Mouse (Mus musculus): ENCODE measurements around the gene Grik3. TPM values are rescaled to one million over a fixed set of nuclear protein-coding genes. Genes with fewer than 3 reads are reported as not detected.

Grik3 gene
- polyA plus RNA-seq, 1 experiment from 2014 or later, result 0.42 TPM

GRCm38 (mm10) chr4:125484131-125484530 is 6.4 kb upstream of the Grik3 start:
- Histone ChIP-seq H3K9me3 (no peaks in the 10 kb centered on the region), H3K4me1 (peaks cover 75% of the 10 kb centered on the region), H3K27ac (no peak overlapping the region), H3K27me3 (ENCODE audit: poor library complexity, severe bottlenecking) (peaks cover 99% of the 10 kb centered on the region), H3K4me3 (no peak overlapping the region), H3K36me3 (replicated peaks) (no peaks in the 10 kb centered on the region)
- no peak for DNase-seq (ENCODE audit: extremely low spot score, low spot score)
- WGBS, result 21% methylated on average over 8 of the region's 8 CpGs

GRCm38 (mm10) chr4:125485416-125486239 is 4.9 kb upstream of the Grik3 start:
- Histone ChIP-seq H3K27ac (0 out of 2 replicates have a peak overlapping the region, but pooled peaks have one; percentile 56), H3K36me3 (replicated peaks) (no peaks in the 10 kb centered on the region), H3K4me3 (no peak overlapping the region), H3K4me1 (peaks cover 85% of the 10 kb centered on the region), H3K27me3 (ENCODE audit: poor library complexity, severe bottlenecking) (peaks cover 100% of the 10 kb centered on the region), H3K9me3 (no peaks in the 10 kb centered on the region)
- DNase-seq (ENCODE audit: extremely low spot score, low spot score), result no peak
- WGBS, result 23% methylated on average over 15 of the region's 15 CpGs

GRCm38 (mm10) chr4:125486616-125487015 is 3.9 kb upstream of the Grik3 start:
- Histone ChIP-seq H3K27me3 (ENCODE audit: poor library complexity, severe bottlenecking) (peaks cover 100% of the 10 kb centered on the region), H3K27ac (0 out of 2 replicates have a peak overlapping the region, but pooled peaks have one; percentile 44), H3K4me1 (peaks cover 88% of the 10 kb centered on the region), H3K36me3 (replicated peaks) (no peaks in the 10 kb centered on the region), H3K4me3 (peak overlapping the region; percentile 14; the same call in 1 of the 2 replicates), H3K9me3 (no peaks in the 10 kb centered on the region)
- 2% methylated on average over 12 of the region's 13 CpGs for WGBS
- no peak for DNase-seq (ENCODE audit: extremely low spot score, low spot score)

GRCm38 (mm10) chr4:125487031-125487430 is 3.5 kb upstream of the Grik3 start:
- Histone ChIP-seq H3K4me3 (peak overlapping the region; percentile 14; the same call in 1 of the 2 replicates), H3K36me3 (replicated peaks) (no peaks in the 10 kb centered on the region), H3K27me3 (ENCODE audit: poor library complexity, severe bottlenecking) (peaks cover 100% of the 10 kb centered on the region), H3K4me1 (peaks cover 88% of the 10 kb centered on the region), H3K27ac (0 out of 2 replicates have a peak overlapping the region, but pooled peaks have one; percentile 44), H3K9me3 (no peaks in the 10 kb centered on the region)
- 2% methylated on average over 7 of the region's 7 CpGs for WGBS
- DNase-seq (ENCODE audit: extremely low spot score, low spot score), result no peak

- peaks cover 97% of the 10 kb centered on the region for H3K4me1 ChIP-seq
- H3K27ac ChIP-seq, result no peak overlapping the region
- peaks cover 100% of the 10 kb centered on the region for H3K27me3 ChIP-seq (ENCODE audit: poor library complexity, severe bottlenecking)
- H3K9me3 ChIP-seq, result no peaks in the 10 kb centered on the region
- 1% methylated on average over 26 of the region's 26 CpGs for WGBS
- no peaks in the 10 kb centered on the region for H3K36me3 ChIP-seq (replicated peaks)
- peak; percentile 47 for DNase-seq (ENCODE audit: extremely low spot score, low spot score)
- H3K4me3 ChIP-seq, result peak overlapping the region; percentile 53
These were observed 1.5 kb upstream of the Grik3 start for GRCm38 (mm10) chr4:125488796-125489637.

GRCm38 (mm10) chr4:125489901-125490590 is 454 bp upstream of the Grik3 start:
- H3K9me3 ChIP-seq, result no peaks in the 10 kb centered on the region
- peak overlapping the region; percentile 75 for H3K27ac ChIP-seq
- H3K4me3 ChIP-seq, result peak overlapping the region; percentile 53
- H3K4me1 ChIP-seq, result peaks cover 97% of the 10 kb centered on the region
- peak; percentile 61 for DNase-seq (ENCODE audit: extremely low spot score, low spot score)
- H3K36me3 ChIP-seq (replicated peaks), result no peaks in the 10 kb centered on the region
- WGBS, result under 1% methylated on average over 81 of the region's 81 CpGs
- H3K27me3 ChIP-seq (ENCODE audit: poor library complexity, severe bottlenecking), result peaks cover 100% of the 10 kb centered on the region

GRCm38 (mm10) chr4:125491505-125492121 is 1.1 kb downstream of the Grik3 start:
- Histone ChIP-seq H3K27me3 (ENCODE audit: poor library complexity, severe bottlenecking) (peaks cover 100% of the 10 kb centered on the region), H3K27ac (0 out of 2 replicates have a peak overlapping the region, but pooled peaks have one; percentile 46), H3K36me3 (replicated peaks) (no peaks in the 10 kb centered on the region), H3K4me3 (peak overlapping the region; percentile 53), H3K9me3 (no peaks in the 10 kb centered on the region), H3K4me1 (peaks cover 86% of the 10 kb centered on the region)
- peak; percentile 54 for DNase-seq (ENCODE audit: extremely low spot score, low spot score)
- under 1% methylated on average over 42 of the region's 42 CpGs for WGBS

- H3K27me3 ChIP-seq (ENCODE audit: poor library complexity, severe bottlenecking), result peaks cover 100% of the 10 kb centered on the region
- H3K36me3 ChIP-seq (replicated peaks), result no peaks in the 10 kb centered on the region
- peak overlapping the region; percentile 53 for H3K4me3 ChIP-seq
- peaks cover 86% of the 10 kb centered on the region for H3K4me1 ChIP-seq
- no peak for DNase-seq (ENCODE audit: extremely low spot score, low spot score)
- H3K9me3 ChIP-seq, result no peaks in the 10 kb centered on the region
- H3K27ac ChIP-seq, result no peak overlapping the region
- WGBS, result 15% methylated on average over 9 of the region's 9 CpGs
These were observed 1.6 kb downstream of the Grik3 start for GRCm38 (mm10) chr4:125492122-125492505.

GRCm38 (mm10) chr4:125492706-125493105 is 2.2 kb downstream of the Grik3 start:
- H3K27ac ChIP-seq, result no peak overlapping the region
- peak overlapping the region; percentile 5; the same call in 1 of the 2 replicates for H3K4me3 ChIP-seq
- peaks cover 86% of the 10 kb centered on the region for H3K4me1 ChIP-seq
- H3K36me3 ChIP-seq (replicated peaks), result no peaks in the 10 kb centered on the region
- no peak for DNase-seq (ENCODE audit: extremely low spot score, low spot score)
- H3K27me3 ChIP-seq (ENCODE audit: poor library complexity, severe bottlenecking), result peaks cover 100% of the 10 kb centered on the region
- WGBS, result 18% methylated on average over 9 of the region's 9 CpGs
- H3K9me3 ChIP-seq, result no peaks in the 10 kb centered on the region

- Histone ChIP-seq H3K9me3 (no peaks in the 10 kb centered on the region), H3K27ac (no peak overlapping the region), H3K4me3 (peak overlapping the region; percentile 5; the same call in 1 of the 2 replicates), H3K4me1 (peaks cover 86% of the 10 kb centered on the region), H3K27me3 (ENCODE audit: poor library complexity, severe bottlenecking) (peaks cover 100% of the 10 kb centered on the region), H3K36me3 (replicated peaks) (no peaks in the 10 kb centered on the region)
- 7% methylated on average over 8 of the region's 8 CpGs for WGBS
- DNase-seq (ENCODE audit: extremely low spot score, low spot score), result no peak
These were observed 2.6 kb downstream of the Grik3 start for GRCm38 (mm10) chr4:125493124-125493523.

- H3K4me1 ChIP-seq, result peaks cover 73% of the 10 kb centered on the region
- 28% methylated on average over 8 of the region's 8 CpGs for WGBS
- no peak for DNase-seq (ENCODE audit: extremely low spot score, low spot score)
These were observed 5.0 kb downstream of the Grik3 start for GRCm38 (mm10) chr4:125495477-125495876.

GRCm38 (mm10) chr4:125497001-125497400 is 6.5 kb downstream of the Grik3 start:
- Histone ChIP-seq H3K36me3 (replicated peaks) (no peaks in the 10 kb centered on the region), H3K4me1 (peaks cover 58% of the 10 kb centered on the region), H3K9me3 (no peaks in the 10 kb centered on the region), H3K4me3 (no peak overlapping the region), H3K27ac (no peak overlapping the region), H3K27me3 (ENCODE audit: poor library complexity, severe bottlenecking) (peaks cover 97% of the 10 kb centered on the region)
- DNase-seq (ENCODE audit: extremely low spot score, low spot score), result no peak
- WGBS, result 0% methylated on average over 1 of the region's 1 CpGs

More at GRCm38 (mm10) chr4:125495477-125495876, 5.0 kb downstream of the Grik3 start:
- Histone ChIP-seq H3K9me3 (no peaks in the 10 kb centered on the region), H3K27ac (no peak overlapping the region), H3K27me3 (ENCODE audit: poor library complexity, severe bottlenecking) (peaks cover 100% of the 10 kb centered on the region), H3K36me3 (replicated peaks) (no peaks in the 10 kb centered on the region), H3K4me3 (no peak overlapping the region)
